Mouse (Mus musculus) liver, embryonic 15.5 days (tissue): ENCODE data around the gene Olfr1393. TPM values are rescaled to one million over a fixed set of nuclear protein-coding genes. Genes with fewer than 3 reads are reported as not detected.
"Not testable (repeated sequence)": the region's sequence is repeated elsewhere in the genome, so short reads cannot be mapped to it uniquely, and the experiment has no call there.

ENCODE experiments used
- ATAC-seq: fragments of 200-750 bp; cut with Nextera tagmentation; 2 replicates; pipeline ENCODE4 v1.8.0; 2017; ENCODE audit warnings: moderate number of reproducible peaks, mild to moderate bottlenecking, moderate library complexity; ENCODE audit not compliant: insufficient read depth
- H3K27ac ChIP-seq: fragments of 300-500 bp; sonication (generic); replicated peaks from 2 replicates; pipeline ENCODE4 v1.5.1; 2015; ENCODE audit warnings: mild to moderate bottlenecking, inconsistent platforms
- H3K27me3 ChIP-seq: fragments of 300-500 bp; sonication (generic); 2 replicates; pipeline ENCODE4 v1.6.1; 2015; ENCODE audit warnings: mild to moderate bottlenecking, inconsistent platforms
- H3K36me3 ChIP-seq: fragments of 300-500 bp; sonication (generic); replicated peaks from 2 replicates; pipeline ENCODE4 v1.6.1; 2015; ENCODE audit warnings: moderate library complexity, mild to moderate bottlenecking, inconsistent platforms
- H3K4me1 ChIP-seq: fragments of 300-500 bp; sonication (generic); replicated peaks from 2 replicates; pipeline ENCODE4 v1.6.1; 2015; ENCODE audit warnings: inconsistent platforms
- H3K4me2 ChIP-seq: fragments of 300-500 bp; sonication (generic); 2 replicates; pipeline ENCODE4 v1.6.1; 2015; ENCODE audit warnings: moderate library complexity, mild to moderate bottlenecking, inconsistent platforms
- H3K4me3 ChIP-seq: fragments of 300-500 bp; sonication (generic); replicated peaks from 2 replicates; pipeline ENCODE4 v1.5.1; 2015; ENCODE audit warnings: mild to moderate bottlenecking, inconsistent platforms
- H3K9ac ChIP-seq: fragments of 300-500 bp; sonication (generic); 2 replicates; pipeline ENCODE4 v1.6.1; 2015; ENCODE audit warnings: moderate library complexity, mild to moderate bottlenecking, inconsistent platforms
- H3K9me3 ChIP-seq: fragments of 300-500 bp; sonication (generic); replicated peaks from 2 replicates; pipeline ENCODE4 v1.6.1; 2016; ENCODE audit warnings: inconsistent platforms
- WGBS: fragments of 180-500 bp; shearing (Covaris S2); methylation state at CpG from one replicate; pipeline ENCODE4 v1.1.7; 2015; ENCODE audit warnings: mixed read lengths; ENCODE audit not compliant: insufficient replicate concordance; 5-methylcytosine and 5-hydroxymethylcytosine counted together
- polyA plus RNA-seq: library from polyadenylated mRNA; unstranded; fragments of >200 nt; fragmentation: Nextera tagmentation; extraction: Ambion mirVana; gene quantifications from 2 replicates; pipeline ENCODE4 v1.2.1, GENCODE M21; 2015

The Olfr1393 gene
- polyA plus RNA-seq, 1 experiment from 2014 or later, result not detected

DNA sequence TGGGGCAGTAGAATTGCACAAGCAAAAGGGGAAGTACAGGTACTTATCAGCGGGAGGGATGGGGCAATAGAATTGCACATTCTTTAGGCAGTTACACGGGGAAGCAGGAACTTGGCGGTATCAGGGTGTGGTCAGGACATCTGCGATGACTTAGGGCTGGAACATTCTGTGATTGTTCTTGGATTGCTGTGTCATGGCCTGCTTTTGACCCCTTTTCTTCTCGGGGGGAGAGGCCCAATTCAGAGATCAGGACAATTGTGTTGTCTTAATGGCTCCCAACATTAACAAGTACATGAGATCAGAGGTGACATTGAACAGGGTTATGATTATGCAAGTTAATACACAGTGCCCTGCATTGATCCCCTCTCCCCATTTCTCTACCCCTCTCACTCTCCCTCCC, 30.4 kb downstream of the Olfr1393 start:
- not testable (repeated sequence) for H3K9ac ChIP-seq, H3K27ac ChIP-seq

DNA sequence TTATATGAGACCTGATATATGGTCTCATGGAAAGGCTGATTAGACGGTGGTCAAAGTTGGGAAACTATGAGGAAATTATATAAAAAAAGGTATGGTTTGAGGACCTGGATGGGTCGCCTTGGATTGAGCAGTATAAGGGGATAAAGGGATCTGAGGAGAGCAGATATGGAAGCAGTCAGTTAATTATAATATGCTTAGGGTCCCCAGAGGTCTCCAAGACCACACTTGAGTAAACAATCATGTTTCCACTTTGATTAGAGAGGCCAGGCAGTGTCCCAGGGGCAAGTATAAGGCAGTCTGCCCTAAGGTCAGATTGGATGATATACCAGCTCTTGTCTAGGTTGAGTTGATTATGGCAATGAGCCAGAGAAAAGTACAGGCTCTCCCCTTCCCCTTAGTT, 44.3 kb downstream of the Olfr1393 start, which contains the start of gene Olfr1391:
TSS of gene Olfr1391 (plus strand) at position 301 of the 400 bp plus-strand sequence.
- no peaks in the 10 kb centered on the region for H3K27me3 ChIP-seq
- 57% methylated on average over 2 of the region's 2 CpGs for WGBS
- H3K27ac ChIP-seq, result no peak within 1 kb of the TSS
- ATAC-seq, result no peak
- H3K36me3 ChIP-seq, result no peaks in the 10 kb centered on the region
- H3K4me1 ChIP-seq, result no peaks in the 10 kb centered on the region
- H3K9me3 ChIP-seq, result no peaks in the 10 kb centered on the region
- H3K4me3 ChIP-seq, result no peak within 1 kb of the TSS
- H3K9ac ChIP-seq, result no peak within 1 kb of the TSS
- no peak within 1 kb of the TSS for H3K4me2 ChIP-seq

More for the DNA sequence above, 30.4 kb downstream of the Olfr1393 start:
- H3K4me1 ChIP-seq, ATAC-seq, H3K9me3 ChIP-seq, H3K4me3 ChIP-seq, H3K4me2 ChIP-seq, H3K27me3 ChIP-seq, H3K36me3 ChIP-seq: not testable (repeated sequence)
- WGBS, result 48% methylated on average over 5 of the region's 5 CpGs

DNA sequence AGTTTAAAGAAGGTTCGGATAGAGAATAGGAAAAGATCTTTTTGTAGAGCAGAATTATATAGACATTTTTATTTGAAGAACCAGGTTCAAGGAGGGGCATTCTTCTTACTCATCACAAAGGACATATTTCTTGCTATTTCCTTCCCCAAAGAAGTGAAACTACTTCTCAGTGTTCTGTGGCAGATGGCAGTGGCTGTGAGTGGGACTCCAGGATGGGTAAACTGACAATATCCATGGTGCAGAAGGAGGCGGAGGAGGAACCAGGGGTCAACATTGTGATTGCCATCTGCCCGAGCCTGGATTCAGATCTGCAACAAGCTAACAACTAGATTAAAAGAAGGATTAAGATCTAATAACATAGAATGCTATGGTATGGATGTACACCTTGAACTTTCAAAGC, 48.6 kb downstream of the Olfr1393 start:
- Histone ChIP-seq H3K27me3 (no peaks in the 10 kb centered on the region), H3K9me3 (no peaks in the 10 kb centered on the region), H3K4me3 (no peak overlapping the region), H3K4me1 (no peaks in the 10 kb centered on the region), H3K36me3 (no peaks in the 10 kb centered on the region), H3K4me2 (no peak overlapping the region), H3K9ac (no peak overlapping the region), H3K27ac (no peak overlapping the region)
- ATAC-seq, result no peak
- WGBS, result 64% methylated on average over 3 of the region's 3 CpGs

DNA sequence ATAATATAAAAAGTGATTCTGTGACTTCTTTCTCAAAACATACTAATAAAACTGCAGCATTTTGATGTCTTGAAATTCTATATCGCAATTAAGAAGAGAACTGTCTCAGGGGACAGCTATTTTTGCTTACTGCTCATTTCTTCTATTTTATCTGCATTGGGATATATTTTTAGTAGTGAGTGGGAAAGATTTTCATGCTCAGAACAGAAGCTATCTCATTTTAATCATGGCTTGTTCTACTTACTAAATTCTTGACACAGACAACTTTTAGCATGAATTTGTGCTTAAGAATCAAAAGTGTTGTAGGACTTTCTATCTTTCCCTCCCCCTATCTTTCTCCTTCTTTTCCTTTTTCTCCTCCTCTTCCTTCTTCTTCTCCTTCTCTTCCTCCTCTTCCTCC, 51.6 kb downstream of the Olfr1393 start:
- no peak overlapping the region for H3K27ac ChIP-seq
- H3K4me3 ChIP-seq, result no peak overlapping the region
- no peak overlapping the region for H3K9ac ChIP-seq
- H3K27me3 ChIP-seq, result no peaks in the 10 kb centered on the region
- no peak overlapping the region for H3K4me2 ChIP-seq
- ATAC-seq, result no peak
- H3K36me3 ChIP-seq, result no peaks in the 10 kb centered on the region
- H3K4me1 ChIP-seq, result no peaks in the 10 kb centered on the region
- no peaks in the 10 kb centered on the region for H3K9me3 ChIP-seq
- 62% methylated on average over 1 of the region's 1 CpGs for WGBS

Other genes starting within 250 kb of the Olfr1393 start
- 1.2 and 1.6 TPM in 2 replicates for gene 9930111J21Rik2, start 227.1 kb upstream of the Olfr1393 start, polyA plus RNA-seq
- 0.86 and 1.1 TPM in 2 replicates for gene Tgtp2, start 214.1 kb upstream of the Olfr1393 start, polyA plus RNA-seq
- gene Ifi47, start 201.7 kb upstream of the Olfr1393 start, polyA plus RNA-seq, result 7.0 and 7.1 TPM in 2 replicates
- not detected in 2 replicates for gene Olfr1396, start 163.4 kb upstream of the Olfr1393 start, polyA plus RNA-seq
- gene Olfr1395, start 136.0 kb upstream of the Olfr1393 start, polyA plus RNA-seq, result not detected in 2 replicates
- gene Olfr1394, start 123.9 kb upstream of the Olfr1393 start, polyA plus RNA-seq, result not detected in 2 replicates
- 0.76 and 1.6 TPM in 2 replicates for gene Btnl9, start 91.1 kb upstream of the Olfr1393 start, polyA plus RNA-seq
- gene Zfp62, start 75.0 kb upstream of the Olfr1393 start, polyA plus RNA-seq, result 10.2 and 10.4 TPM in 2 replicates
- 35.1 and 45.6 TPM in 2 replicates for gene Mgat1, start 34.1 kb upstream of the Olfr1393 start, polyA plus RNA-seq
- gene Olfr1392, start 7.0 kb downstream of the Olfr1393 start, polyA plus RNA-seq, result not detected in 2 replicates
- not detected in 2 replicates for gene Olfr10, start 26.4 kb downstream of the Olfr1393 start, polyA plus RNA-seq
- gene Olfr1391, start 44.4 kb downstream of the Olfr1393 start, polyA plus RNA-seq, result not detected in 2 replicates
- gene Olfr1390, start 56.9 kb downstream of the Olfr1393 start, polyA plus RNA-seq, result not detected in 2 replicates
- not detected in 2 replicates for gene Olfr1389, start 144.8 kb downstream of the Olfr1393 start, polyA plus RNA-seq
- gene Olfr1388, start 158.3 kb downstream of the Olfr1393 start, polyA plus RNA-seq, result 0.06 TPM in 1 of 2 replicates, not detected in the other
- gene Olfr1387, start 177.0 kb downstream of the Olfr1393 start, polyA plus RNA-seq, result not detected in 2 replicates
- not detected in 2 replicates for gene Olfr1386, start 186.7 kb downstream of the Olfr1393 start, polyA plus RNA-seq
- gene Olfr1385, start 210.8 kb downstream of the Olfr1393 start, polyA plus RNA-seq, result not detected in 2 replicates
- not detected in 2 replicates for gene Olfr1384, start 228.4 kb downstream of the Olfr1393 start, polyA plus RNA-seq
- not detected in 2 replicates for gene Olfr1383, start 241.3 kb downstream of the Olfr1393 start, polyA plus RNA-seq
- not detected in 2 replicates for gene Olfr1382, start 249.9 kb downstream of the Olfr1393 start, polyA plus RNA-seq